Mouse (Mus musculus) heart, embryonic 15.5 days (tissue): Measurements from ENCODE around the gene Trp53. TPM values are rescaled to one million over a fixed set of nuclear protein-coding genes. Genes with fewer than 3 reads are reported as not detected.

Source experiments
- ATAC-seq: fragments of 200-750 bp; cut with Nextera tagmentation; replicated peaks from 2 replicates; pipeline ENCODE4 v1.8.0; 2017; ENCODE audit warnings: low read depth, moderate TSS enrichment; ENCODE audit not compliant: insufficient number of reproducible peaks, insufficient read depth, low FRiP score
- H3K27ac ChIP-seq: fragments of 300-500 bp; sonication (generic); 2 replicates; pipeline ENCODE4 v1.5.1; 2015; ENCODE audit warnings: mild to moderate bottlenecking, inconsistent platforms
- H3K27me3 ChIP-seq: fragments of 300-500 bp; sonication (generic); 2 replicates; pipeline ENCODE4 v1.6.1; 2015; ENCODE audit warnings: inconsistent platforms
- H3K36me3 ChIP-seq: fragments of 300-500 bp; sonication (generic); 2 replicates; pipeline ENCODE4 v1.6.1; 2015; ENCODE audit warnings: mild to moderate bottlenecking, inconsistent platforms
- H3K4me1 ChIP-seq: fragments of 300-500 bp; sonication (generic); replicated peaks from 2 replicates; pipeline ENCODE4 v1.6.1; 2015; ENCODE audit warnings: inconsistent platforms
- H3K4me2 ChIP-seq: fragments of 300-500 bp; sonication (generic); 2 replicates; pipeline ENCODE4 v1.6.1; 2015; ENCODE audit warnings: inconsistent platforms, mild to moderate bottlenecking, moderate library complexity
- H3K4me3 ChIP-seq: fragments of 300-500 bp; sonication (generic); 2 replicates; pipeline ENCODE4 v1.5.1; 2015; ENCODE audit warnings: mild to moderate bottlenecking, inconsistent platforms
- H3K9ac ChIP-seq: fragments of 300-500 bp; sonication (generic); 2 replicates; pipeline ENCODE4 v1.6.1; 2015; ENCODE audit warnings: mild to moderate bottlenecking, inconsistent platforms
- H3K9me3 ChIP-seq: fragments of 300-500 bp; sonication (generic); replicated peaks from 2 replicates; pipeline ENCODE4 v1.6.1; 2016; ENCODE audit warnings: inconsistent platforms
- WGBS: fragments of 180-500 bp; shearing (Covaris S2); methylation state at CpG from one replicate; pipeline ENCODE4 v1.1.7; 2015; ENCODE audit warnings: mixed read lengths; 5-methylcytosine and 5-hydroxymethylcytosine counted together
- polyA plus RNA-seq: library from polyadenylated mRNA; unstranded; fragments of >200 nt; fragmentation: Nextera tagmentation; extraction: Ambion mirVana; gene quantifications from 2 replicates; pipeline ENCODE4 v1.2.1, GENCODE M21; 2015

The Trp53 gene
- polyA plus RNA-seq, 1 experiment from 2014 or later: 59.4 TPM

- Histone ChIP-seq H3K4me3 (no peak overlapping the region), H3K9ac (no peak overlapping the region)
- WGBS: 58% methylated on average over 13 of the region's 13 CpGs
These were observed 16.8 kb upstream of the Trp53 start for GRCm38 (mm10) chr11:69563373-69563772.

GRCm38 (mm10) chr11:69564391-69564790, 15.8 kb upstream of the Trp53 start:
- Histone ChIP-seq H3K9ac (no peak overlapping the region), H3K36me3 (0 out of 2 replicates have a peak, but pooled peaks cover 9% of the 10 kb centered on the region), H3K4me2 (no peak overlapping the region), H3K27ac (no peak overlapping the region), H3K4me3 (no peak overlapping the region), H3K27me3 (no peaks in the 10 kb centered on the region), H3K4me1 (peaks cover 27% of the 10 kb centered on the region), H3K9me3 (no peaks in the 10 kb centered on the region)
- 67% methylated on average over 3 of the region's 3 CpGs for WGBS
- ATAC-seq: no peak

More at GRCm38 (mm10) chr11:69563373-69563772, 16.8 kb upstream of the Trp53 start:
- no peaks in the 10 kb centered on the region for H3K27me3 ChIP-seq
- ATAC-seq: no peak
- peaks cover 32% of the 10 kb centered on the region for H3K4me1 ChIP-seq
- H3K27ac ChIP-seq: no peak overlapping the region
- no peak overlapping the region for H3K4me2 ChIP-seq
- H3K36me3 ChIP-seq: 0 out of 2 replicates have a peak, but pooled peaks cover 9% of the 10 kb centered on the region
- H3K9me3 ChIP-seq: no peaks in the 10 kb centered on the region

- Histone ChIP-seq H3K4me2 (no peak overlapping the region), H3K4me3 (no peak overlapping the region), H3K27me3 (no peaks in the 10 kb centered on the region), H3K9ac (no peak overlapping the region), H3K9me3 (no peaks in the 10 kb centered on the region), H3K4me1 (peaks cover 22% of the 10 kb centered on the region), H3K36me3 (peaks cover 12% of the 10 kb centered on the region), H3K27ac (no peak overlapping the region)
- no peak for ATAC-seq
- 76% methylated on average over 8 of the region's 8 CpGs for WGBS
These were observed 15.0 kb upstream of the Trp53 start for GRCm38 (mm10) chr11:69565131-69565530.

GRCm38 (mm10) chr11:69575220-69575619, 4.9 kb upstream of the Trp53 start:
- H3K9me3 ChIP-seq: no peaks in the 10 kb centered on the region
- H3K4me3 ChIP-seq: no peak overlapping the region
- no peak for ATAC-seq
- H3K36me3 ChIP-seq: peaks cover 20% of the 10 kb centered on the region
- H3K27ac ChIP-seq: no peak overlapping the region
- WGBS: 54% methylated on average over 3 of the region's 3 CpGs
- H3K9ac ChIP-seq: no peak overlapping the region
- H3K4me1 ChIP-seq: peaks cover 23% of the 10 kb centered on the region
- H3K27me3 ChIP-seq: no peaks in the 10 kb centered on the region
- no peak overlapping the region for H3K4me2 ChIP-seq

- 54% methylated on average over 5 of the region's 5 CpGs for WGBS
- no peak overlapping the region for H3K4me3 ChIP-seq
- no peak overlapping the region for H3K4me2 ChIP-seq
- no peak for ATAC-seq
- H3K9ac ChIP-seq: no peak overlapping the region
- H3K27me3 ChIP-seq: no peaks in the 10 kb centered on the region
- H3K27ac ChIP-seq: no peak overlapping the region
- H3K9me3 ChIP-seq: no peaks in the 10 kb centered on the region
- H3K4me1 ChIP-seq: peaks cover 23% of the 10 kb centered on the region
- H3K36me3 ChIP-seq: peaks cover 11% of the 10 kb centered on the region; the same call in 1 of the 2 replicates
These were observed 3.9 kb upstream of the Trp53 start for GRCm38 (mm10) chr11:69576307-69576706.

- Histone ChIP-seq H3K36me3 (0 out of 2 replicates have a peak, but pooled peaks cover 5% of the 10 kb centered on the region), H3K27me3 (no peaks in the 10 kb centered on the region), H3K4me2 (peak overlapping the region; percentile 78), H3K4me3 (peak overlapping the region; percentile 81), H3K9ac (peak overlapping the region; percentile 72), H3K9me3 (no peaks in the 10 kb centered on the region), H3K27ac (no peak overlapping the region), H3K4me1 (peaks cover 36% of the 10 kb centered on the region)
- 8% methylated on average over 15 of the region's 15 CpGs for WGBS
- no peak for ATAC-seq
These were observed 1.9 kb upstream of the Trp53 start for GRCm38 (mm10) chr11:69578301-69578700.

- H3K27me3 ChIP-seq: no peaks in the 10 kb centered on the region
- WGBS: 1% methylated on average over 39 of the region's 39 CpGs
- H3K9me3 ChIP-seq: no peaks in the 10 kb centered on the region
- ATAC-seq: peak; percentile 90
- H3K4me3 ChIP-seq: peak overlapping the region; percentile 81
- peaks cover 36% of the 10 kb centered on the region for H3K4me1 ChIP-seq
- H3K4me2 ChIP-seq: peak overlapping the region; percentile 79
- H3K27ac ChIP-seq: peak overlapping the region; percentile 91
- H3K36me3 ChIP-seq: 0 out of 2 replicates have a peak, but pooled peaks cover 2% of the 10 kb centered on the region
- peak overlapping the region; percentile 81 for H3K9ac ChIP-seq
These were observed 786 bp upstream of the Trp53 start for GRCm38 (mm10) chr11:69579128-69580017.

- Histone ChIP-seq H3K27me3 (no peaks in the 10 kb centered on the region), H3K9me3 (no peaks in the 10 kb centered on the region), H3K36me3 (0 out of 2 replicates have a peak, but pooled peaks cover 2% of the 10 kb centered on the region), H3K27ac (peak overlapping the region; percentile 91), H3K4me3 (peak overlapping the region; percentile 81), H3K4me2 (peak overlapping the region; percentile 79), H3K9ac (peak overlapping the region; percentile 81), H3K4me1 (peaks cover 34% of the 10 kb centered on the region)
- peak; percentile 5; the same call in 1 of the 2 replicates for ATAC-seq
- WGBS: under 1% methylated on average over 25 of the region's 25 CpGs
These were observed 500 bp downstream of the Trp53 start for GRCm38 (mm10) chr11:69580572-69581146.

GRCm38 (mm10) chr11:69581147-69581688, 1.1 kb downstream of the Trp53 start:
- peak; percentile 78 for ATAC-seq
- Histone ChIP-seq H3K4me2 (peak overlapping the region; percentile 79), H3K4me3 (peak overlapping the region; percentile 81), H3K4me1 (peaks cover 34% of the 10 kb centered on the region), H3K36me3 (0 out of 2 replicates have a peak, but pooled peaks cover 2% of the 10 kb centered on the region), H3K27me3 (no peaks in the 10 kb centered on the region), H3K9me3 (no peaks in the 10 kb centered on the region), H3K9ac (peak overlapping the region; percentile 81), H3K27ac (peak overlapping the region; percentile 91)
- under 1% methylated on average over 36 of the region's 36 CpGs for WGBS

GRCm38 (mm10) chr11:69581814-69582213, 1.7 kb downstream of the Trp53 start:
- Histone ChIP-seq H3K4me1 (peaks cover 33% of the 10 kb centered on the region), H3K27ac (peak overlapping the region; percentile 91), H3K9me3 (no peaks in the 10 kb centered on the region), H3K4me3 (peak overlapping the region; percentile 81), H3K9ac (peak overlapping the region; percentile 81), H3K27me3 (no peaks in the 10 kb centered on the region), H3K36me3 (0 out of 2 replicates have a peak, but pooled peaks cover 2% of the 10 kb centered on the region), H3K4me2 (peak overlapping the region; percentile 79)
- ATAC-seq: no peak
- WGBS: under 1% methylated on average over 8 of the region's 8 CpGs

- 60% methylated on average over 9 of the region's 9 CpGs for WGBS
- peaks cover 3% of the 10 kb centered on the region for H3K36me3 ChIP-seq
- ATAC-seq: no peak
These were observed 2.2 kb downstream of the Trp53 start for GRCm38 (mm10) chr11:69582230-69582805.

More at GRCm38 (mm10) chr11:69582230-69582805, 2.2 kb downstream of the Trp53 start:
- no peaks in the 10 kb centered on the region for H3K27me3 ChIP-seq
- H3K27ac ChIP-seq: peak overlapping the region; percentile 91
- peak overlapping the region; percentile 5; the same call in 1 of the 2 replicates for H3K9ac ChIP-seq
- H3K4me1 ChIP-seq: peaks cover 29% of the 10 kb centered on the region
- H3K9me3 ChIP-seq: no peaks in the 10 kb centered on the region
- peak overlapping the region; percentile 79 for H3K4me2 ChIP-seq
- peak overlapping the region; percentile 81 for H3K4me3 ChIP-seq
